Mouse (Mus musculus) layer of hippocampus, adult 2 months (tissue): ENCODE measurements around the gene Dbn1. TPM values are rescaled to one million over a fixed set of nuclear protein-coding genes. Genes with fewer than 3 reads are reported as not detected.

Source experiments
- DNase-seq, 2 experiments: peaks; one replicate each; pipeline ENCODE4 v3.0.0; 2022; ENCODE audit warnings: low spot score in 2 of 2
- H3K27ac ChIP-seq: fragments of 200-600 bp; 2 replicates; pipeline ENCODE4 v1.8.1; 2022
- H3K4me3 ChIP-seq: fragments of 200-600 bp; 2 replicates; pipeline ENCODE4 v1.8.1; 2022; ENCODE audit warnings: mild to moderate bottlenecking
- CTCF ChIP-seq: fragments of 200-600 bp; conservative IDR thresholded peaks from 2 replicates; pipeline ENCODE4 v1.8.1; 2022; ENCODE audit warnings: antibody characterized with exemption, mild to moderate bottlenecking, moderate library complexity
- total RNA-seq, 2 experiments: library from RNA; stranded (reverse); gene quantifications; 2 replicates each; pipeline ENCODE4 v1.2.3; 2021

Dbn1 gene
- total RNA-seq, 2 experiments from 2014 or later: 396 to 403 TPM

DNA sequence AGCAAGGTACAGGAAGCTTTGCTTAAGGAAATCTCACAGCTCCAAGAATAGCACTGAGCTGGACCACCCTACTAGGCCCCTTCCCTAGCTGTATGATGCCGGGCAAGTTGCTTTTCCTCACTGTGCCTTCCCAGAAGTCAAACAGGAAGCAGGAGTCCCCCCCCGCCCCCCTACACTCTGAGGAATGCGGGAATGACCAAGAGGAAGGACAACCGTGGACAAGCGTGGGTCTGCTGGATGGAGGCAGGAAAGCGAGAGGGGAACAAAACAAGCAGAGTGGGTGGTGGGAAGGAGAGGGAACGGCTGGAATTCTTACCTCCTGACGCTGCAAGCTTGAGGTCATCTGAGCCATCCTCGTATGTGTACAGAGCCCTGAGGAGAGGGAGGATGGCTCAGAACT lies 4.8 kb downstream of the Dbn1 start:
- DNase-seq: no peak
- peak overlapping the region; percentile 77 for H3K4me3 ChIP-seq
- TF ChIP-seq CTCF: no peak
- peak overlapping the region; percentile 97 for H3K27ac ChIP-seq

- Histone ChIP-seq H3K4me3 (peak overlapping the region; percentile 77), H3K27ac (peak overlapping the region; percentile 97)
- no peak for DNase-seq
- peak; percentile 59 for TF ChIP-seq CTCF
Measured at GRCm38 (mm10) chr13:55482542-55482941, 5.4 kb downstream of the Dbn1 start.

DNA sequence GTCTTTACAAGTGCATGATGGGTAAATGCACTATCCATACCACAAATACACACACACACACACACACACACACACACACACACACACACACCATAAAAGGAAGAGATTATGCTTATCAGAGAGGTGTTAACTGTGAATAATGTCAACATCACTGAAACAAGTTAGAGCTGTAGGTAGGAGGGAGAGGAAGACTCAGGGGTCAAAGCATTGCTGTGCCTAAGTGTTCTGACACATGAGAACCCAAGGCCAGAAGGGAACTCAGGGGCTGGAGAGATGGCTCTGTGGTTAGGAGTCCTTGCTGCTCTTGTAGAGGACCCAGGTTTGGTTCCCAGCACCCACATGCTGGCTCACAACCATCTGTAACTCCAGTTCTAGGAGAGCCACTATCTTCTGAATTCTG lies 8.0 kb downstream of the Dbn1 start:
- H3K4me3 ChIP-seq: no peak overlapping the region
- no peak overlapping the region for H3K27ac ChIP-seq
- TF ChIP-seq CTCF: no peak
- DNase-seq: no peak

- TF ChIP-seq CTCF: no peak
- no peak overlapping the region for H3K4me3 ChIP-seq
- no peak for DNase-seq
- peak overlapping the region; percentile 65 for H3K27ac ChIP-seq
Measured at GRCm38 (mm10) chr13:55479008-55479407, 8.9 kb downstream of the Dbn1 start.

DNA sequence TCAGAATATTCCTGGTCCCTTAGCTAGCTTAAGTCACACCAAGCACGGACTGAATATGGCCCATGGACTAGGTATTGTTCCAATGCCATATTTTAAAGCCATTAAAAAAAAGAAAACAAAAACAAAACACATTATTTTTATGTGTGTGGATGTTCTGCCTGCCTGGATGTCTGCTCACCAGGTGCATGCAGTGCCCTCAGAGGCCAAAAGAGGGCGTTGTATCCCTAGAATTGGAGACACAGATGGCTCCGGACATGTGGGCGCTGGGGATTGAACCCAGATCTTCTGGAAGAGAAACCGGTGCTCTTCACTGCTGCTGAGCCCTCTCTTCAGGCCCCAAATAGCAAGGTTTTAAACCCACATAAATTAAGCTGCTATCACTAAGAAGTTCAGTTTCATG lies 9.9 kb downstream of the Dbn1 start:
- peak; percentile 84 for TF ChIP-seq CTCF
- Histone ChIP-seq H3K27ac (peak overlapping the region; percentile 65), H3K4me3 (no peak overlapping the region)
- peak in 1 of 2 experiments; percentile 69 for DNase-seq

- Histone ChIP-seq H3K27ac (peak overlapping the region; percentile 65), H3K4me3 (no peak overlapping the region)
- TF ChIP-seq CTCF: no peak
- DNase-seq: no peak
Measured at GRCm38 (mm10) chr13:55477492-55477891, 10.4 kb downstream of the Dbn1 start.

DNA sequence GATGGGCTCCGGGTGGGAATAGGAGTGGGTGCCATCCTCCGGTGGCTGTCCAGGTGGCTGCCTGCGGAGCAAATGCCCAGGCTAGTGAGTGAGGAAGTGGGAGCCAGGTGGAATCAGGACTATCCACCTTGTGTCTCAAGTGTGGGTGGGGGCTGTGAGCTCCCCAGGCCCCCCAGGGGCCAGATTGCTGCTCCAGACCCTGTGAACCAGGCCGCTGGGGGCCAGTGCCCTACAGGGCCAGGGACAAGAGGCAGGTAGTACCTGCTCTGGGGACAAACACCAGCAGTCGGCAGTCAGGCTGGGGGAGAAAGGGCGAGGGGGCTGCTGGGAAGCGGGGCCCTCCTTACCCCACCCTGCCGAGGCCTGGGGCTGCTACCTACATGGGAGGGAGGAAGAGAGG lies 11.7 kb downstream of the Dbn1 start:
- Histone ChIP-seq H3K4me3 (no peak overlapping the region), H3K27ac (peak overlapping the region; percentile 65; the same call in 1 of the 2 replicates)
- no peak for DNase-seq
- TF ChIP-seq CTCF: no peak

DNA sequence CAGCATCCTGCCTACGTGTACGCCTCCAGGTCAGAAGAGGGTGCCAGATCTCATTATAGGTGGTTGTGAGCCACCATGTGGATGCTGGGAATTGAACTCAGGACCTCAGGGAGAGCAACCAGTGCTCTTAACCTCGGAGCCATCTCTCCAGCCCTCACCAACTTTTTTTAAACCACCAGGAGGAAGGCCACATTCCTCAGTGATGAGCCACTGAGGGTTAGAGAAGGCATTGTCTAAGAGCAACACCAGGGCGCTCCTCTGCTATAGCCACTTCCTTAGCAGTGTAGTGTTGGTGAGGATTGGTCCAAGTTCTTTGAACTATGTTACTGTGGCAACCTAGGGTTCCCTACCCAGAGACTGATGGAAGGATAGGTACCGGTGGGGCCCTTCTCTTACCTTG lies 12.2 kb downstream of the Dbn1 start:
- peak overlapping the region; percentile 99 for H3K27ac ChIP-seq
- no peak for TF ChIP-seq CTCF

DNA sequence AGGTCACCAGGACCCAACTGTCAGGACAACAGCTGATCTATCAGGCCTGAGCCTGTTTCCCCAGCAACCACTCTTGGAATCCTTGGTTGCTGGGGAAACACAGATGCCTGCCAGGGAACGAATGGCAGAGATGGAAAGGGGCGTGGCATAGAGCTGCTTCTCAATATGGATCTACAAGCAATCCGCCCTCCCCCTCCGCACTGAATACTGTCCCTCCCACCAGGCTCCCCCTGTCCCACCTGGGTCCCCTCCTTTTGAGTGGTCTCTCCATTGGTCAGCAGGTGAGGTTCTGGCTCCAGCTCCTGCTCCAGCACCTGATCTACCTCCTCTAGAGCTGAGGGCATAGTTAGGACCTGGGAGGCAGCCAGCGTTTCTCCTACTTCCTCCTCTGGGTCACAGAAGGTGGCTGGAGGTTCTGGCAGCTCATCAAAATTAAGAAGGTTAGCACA lies 13.3 kb downstream of the Dbn1 start:
- peak overlapping the region; percentile 23; the same call in 1 of the 2 replicates for H3K4me3 ChIP-seq
- peak overlapping the region; percentile 99 for H3K27ac ChIP-seq
- TF ChIP-seq CTCF: no peak

More for the DNA sequence above, 12.2 kb downstream of the Dbn1 start:
- no peak overlapping the region for H3K4me3 ChIP-seq
- no peak for DNase-seq

DNA sequence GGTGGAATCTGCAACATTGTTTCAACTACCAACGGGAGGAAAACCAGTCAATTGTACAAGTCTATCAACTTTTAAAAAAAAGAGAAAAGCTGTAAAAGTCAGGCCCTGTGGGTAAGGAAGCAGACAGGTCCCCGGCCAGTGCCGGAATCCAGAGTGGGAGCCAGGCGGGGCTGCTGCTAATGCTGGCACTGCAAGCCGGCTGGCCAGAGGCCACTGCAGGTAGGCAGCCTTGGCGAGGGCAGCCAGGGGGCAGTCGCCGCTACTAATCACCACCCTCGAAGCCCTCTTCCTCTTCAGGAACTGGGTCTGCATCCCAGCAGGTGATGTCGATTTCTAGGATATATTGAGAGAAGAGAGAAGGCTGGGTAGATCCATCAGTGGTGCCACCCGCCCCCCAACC lies 13.9 kb downstream of the Dbn1 start:
- peak overlapping the region; percentile 0; the same call in 1 of the 2 replicates for H3K4me3 ChIP-seq
- peak overlapping the region; percentile 99 for H3K27ac ChIP-seq
- peak; percentile 36; the same call in 1 of the 2 replicates for TF ChIP-seq CTCF
- DNase-seq: no peak

More for the DNA sequence above, 13.3 kb downstream of the Dbn1 start:
- peak; percentile 74 to 88 for DNase-seq

DNA sequence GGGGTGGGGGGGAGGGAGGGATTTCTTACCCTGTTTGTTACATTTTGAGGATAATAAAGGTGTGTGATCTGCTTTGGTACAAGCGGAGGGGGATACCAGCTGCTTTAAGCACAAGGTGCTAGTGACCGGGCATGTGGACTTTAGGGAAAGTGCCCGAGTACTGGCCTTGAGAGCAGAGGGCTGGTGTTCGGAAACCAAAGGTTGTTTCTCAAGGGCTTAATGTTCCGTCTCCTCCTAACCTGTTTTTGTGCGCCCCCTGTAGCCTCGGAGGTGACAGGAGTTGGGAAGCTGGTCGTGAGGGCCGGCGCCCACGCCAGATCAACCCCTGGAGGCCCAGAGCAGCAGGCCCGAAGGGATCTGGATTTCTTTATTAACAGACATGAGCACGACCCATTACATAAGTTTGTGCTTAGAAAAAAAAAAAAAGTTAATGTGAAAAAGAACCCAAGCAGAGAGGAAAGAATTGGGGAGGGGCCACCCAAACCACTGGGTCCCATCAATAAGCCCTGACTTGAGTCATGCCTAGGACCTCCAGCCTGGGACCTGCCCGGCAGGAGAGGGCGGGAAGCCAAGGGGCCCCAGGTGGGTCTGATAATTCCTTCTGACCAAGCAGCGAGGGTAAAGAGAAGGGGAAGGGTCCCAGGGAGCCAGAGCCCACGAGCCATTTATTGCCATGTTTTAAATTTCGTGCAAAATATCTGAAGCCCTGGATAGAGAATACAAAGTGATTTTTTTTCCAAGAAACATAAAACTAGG lies 14.7 kb downstream of the Dbn1 start:
- Histone ChIP-seq H3K4me3 (peak overlapping the region; percentile 65), H3K27ac (peak overlapping the region; percentile 99)
- no peak for DNase-seq
- TF ChIP-seq CTCF: peak; percentile 50

- peak in 1 of 2 experiments; percentile 71 for DNase-seq
- Histone ChIP-seq H3K27ac (peak overlapping the region; percentile 99), H3K4me3 (peak overlapping the region; percentile 65)
- TF ChIP-seq CTCF: no peak
Measured at GRCm38 (mm10) chr13:55472132-55473022, 15.5 kb downstream of the Dbn1 start.

DNA sequence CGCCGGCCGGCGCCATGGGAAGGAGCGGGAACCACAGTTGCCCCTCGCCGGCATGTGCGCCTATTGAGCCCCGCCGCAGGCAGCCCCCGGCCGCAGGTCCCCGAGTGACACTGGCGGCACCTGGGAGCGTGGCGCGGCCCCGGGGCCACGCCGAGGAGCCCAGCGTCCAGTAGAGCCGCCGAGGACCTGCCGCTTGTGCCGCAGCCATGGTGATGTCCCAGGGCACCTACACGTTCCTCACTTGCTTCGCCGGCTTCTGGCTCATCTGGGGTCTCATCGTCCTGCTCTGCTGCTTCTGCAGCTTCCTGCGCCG lies 16.1 kb downstream of the Dbn1 start:
- Histone ChIP-seq H3K27ac (peak overlapping the region; percentile 99), H3K4me3 (peak overlapping the region; percentile 65)
- DNase-seq: no peak
- TF ChIP-seq CTCF: no peak
